Mouse (Mus musculus): ENCODE results near the gene Wdr20. TPM values are rescaled to one million over a fixed set of nuclear protein-coding genes. Genes with fewer than 3 reads are reported as not detected.

Gene Wdr20
- total and polyA plus RNA-seq, 3 experiments, result 17.9 to 26.2 (median 22.8) TPM

DNA sequence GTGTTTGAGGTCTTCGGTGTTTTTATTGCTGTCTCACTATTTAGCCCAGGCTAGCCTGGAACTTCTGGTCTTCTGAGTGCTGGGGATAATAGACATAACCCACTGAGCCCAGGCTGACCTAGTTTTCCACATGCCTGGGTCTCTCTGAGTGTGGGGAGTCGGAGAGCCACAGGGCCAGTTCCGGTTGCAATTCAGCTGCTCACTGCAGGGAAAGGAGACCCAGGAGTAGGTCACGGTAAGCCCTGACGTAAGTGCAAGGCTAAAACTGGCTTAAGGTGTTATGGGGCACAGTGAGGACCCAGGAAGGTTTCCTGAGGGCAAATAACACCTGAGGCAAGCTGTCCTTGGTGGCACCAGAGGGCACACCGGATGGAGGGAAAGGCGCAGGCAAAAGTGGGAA is 30.3 kb upstream of the Wdr20 start:
- Histone ChIP-seq H3K79me2 (replicated peaks; ENCODE audit: control insufficient read depth, extremely low read depth, insufficient read depth, poor library complexity, severe bottlenecking) (no peaks in the 10 kb centered on the region), H3K9me3 (replicated peaks; ENCODE audit: low read length) (no peaks in the 10 kb centered on the region), H3K27me3 (replicated peaks) (no peaks in the 10 kb centered on the region), H3K4me1 (ENCODE audit: control insufficient read depth in 1 of 2, insufficient read depth in 2 of 2) (peaks cover 14 to 34% of the 10 kb centered on the region in 2 experiments), H3K9ac (ENCODE audit: insufficient read depth, low read depth) (no peak overlapping the region), H3K4me2 (ENCODE audit: insufficient read depth, low read depth, poor library complexity, severe bottlenecking) (no peak overlapping the region), H3K27ac (ENCODE audit: insufficient read depth, low read depth) (no peak overlapping the region), H3K4me3 (replicated peaks in 1 of 3; ENCODE audit: low read depth in 2 of 3, low read length in 2 of 3, poor library complexity in 1 of 3) (no peak overlapping the region), H3K36me3 (replicated peaks in 1 of 2; ENCODE audit: control insufficient read depth in 1 of 2, insufficient read depth in 1 of 2, low read length in 1 of 2) (no peaks in the 10 kb centered on the region)
- in situ Hi-C loops (cut with MboI; ENCODE audit: low pct_ligation_motif_present, low pct_unique_long_range_greater_than_20kb, low sequenced_read_pairs) (no loop called here), dilution Hi-C loops (cut with MboI; ENCODE audit: extremely low pct_ligation_motif_present, extremely low pct_unique_long_range_greater_than_20kb, low sequenced_read_pairs) (no loop called here)
- no peak for DNase-seq (ENCODE audit: extremely low read depth)
- no peak for TF ChIP-seq CHD2 (IDR thresholded peaks at IDR 0.05; ENCODE audit: low read length)
- TF ChIP-seq ZKSCAN1 (IDR thresholded peaks at IDR 0.05; ENCODE audit: borderline replicate concordance, low read depth, low read length), result no peak
- TF ChIP-seq MAFK (IDR thresholded peaks at IDR 0.05; ENCODE audit: insufficient replicate concordance, low read length), result no peak
- no peak for TF ChIP-seq MXI1 (IDR thresholded peaks at IDR 0.05; ENCODE audit: low read depth, low read length)
- no peak for TF ChIP-seq ZMIZ1 (IDR thresholded peaks at IDR 0.05; ENCODE audit: low read depth, low read length)
- TF ChIP-seq SMC3 (IDR thresholded peaks at IDR 0.05; ENCODE audit: low read depth, low read length), result no peak
- TF ChIP-seq KAT2A (IDR thresholded peaks at IDR 0.05; ENCODE audit: insufficient replicate concordance, low read length), result no peak
- TF ChIP-seq NRF1 (IDR thresholded peaks at IDR 0.05; ENCODE audit: low read depth, low read length), result no peak
- no peak for TF ChIP-seq CTCF (conservative IDR thresholded peaks at IDR 0.05 in 1 of 2, IDR thresholded peaks at IDR 0.05 in 1 of 2; ENCODE audit: low read depth in 2 of 2, low read length in 2 of 2)
- TF ChIP-seq ELF1 (IDR thresholded peaks at IDR 0.05; ENCODE audit: low read depth, low read length), result no peak

DNA sequence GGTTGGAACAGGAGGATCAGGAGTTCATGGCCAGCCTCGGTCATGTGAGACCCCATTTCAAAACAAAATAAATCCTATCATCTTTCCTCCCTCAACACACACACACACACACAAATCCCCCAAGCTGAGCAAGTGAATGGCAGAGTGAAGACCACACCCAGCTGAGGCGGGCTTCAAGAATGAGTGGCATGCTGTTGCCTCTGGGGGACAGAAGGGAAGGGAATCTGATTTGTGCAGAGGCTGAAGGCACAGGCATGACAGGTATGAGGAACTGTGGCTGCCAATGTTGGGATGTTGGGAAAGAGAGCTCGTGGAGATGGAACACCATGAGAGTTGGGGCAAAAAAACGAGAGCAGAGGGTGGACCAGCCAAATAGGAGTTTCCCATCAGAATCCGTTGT is 26.5 kb upstream of the Wdr20 start:
- TF ChIP-seq EP300 (IDR thresholded peaks at IDR 0.05; ENCODE audit: low read length) (no peak), TBP (conservative IDR thresholded peaks at IDR 0.05; ENCODE audit: low read depth, low read length) (no peak), ZKSCAN1 (IDR thresholded peaks at IDR 0.05; ENCODE audit: borderline replicate concordance, low read depth, low read length) (no peak), HCFC1 (IDR thresholded peaks at IDR 0.05; ENCODE audit: low read depth, low read length) (no peak), NELFE (IDR thresholded peaks at IDR 0.05; ENCODE audit: low read depth, low read length) (no peak), ZMIZ1 (IDR thresholded peaks at IDR 0.05; ENCODE audit: low read depth, low read length) (no peak), BHLHE40 (IDR thresholded peaks at IDR 0.05; ENCODE audit: low read depth, low read length) (no peak), GABPA (IDR thresholded peaks at IDR 0.05; ENCODE audit: insufficient replicate concordance, low read depth, low read length) (no peak), IRF4 (IDR thresholded peaks at IDR 0.05; ENCODE audit: low read depth, low read length) (no peak), PAX5 (IDR thresholded peaks at IDR 0.05; ENCODE audit: low read length) (no peak), MEF2A (IDR thresholded peaks at IDR 0.05; ENCODE audit: borderline replicate concordance, low read depth, low read length) (no peak), POLR2A (IDR thresholded peaks at IDR 0.05; ENCODE audit: low read depth, low read length) (no peak), USF1 (IDR thresholded peaks at IDR 0.05; ENCODE audit: low read depth, low read length) (no peak), ZC3H11A (IDR thresholded peaks at IDR 0.05; ENCODE audit: low read depth, low read length) (no peak), JUND (conservative IDR thresholded peaks at IDR 0.05; ENCODE audit: low read depth, low read length) (no peak), USF2 (conservative IDR thresholded peaks at IDR 0.05; ENCODE audit: low read depth, low read length) (no peak), MAFK (IDR thresholded peaks at IDR 0.05; ENCODE audit: insufficient replicate concordance, low read length) (no peak), MXI1 (IDR thresholded peaks at IDR 0.05; ENCODE audit: low read depth, low read length) (no peak), MAZ (IDR thresholded peaks at IDR 0.05; ENCODE audit: low read depth, low read length) (no peak), CTCF (conservative IDR thresholded peaks at IDR 0.05 in 1 of 2, IDR thresholded peaks at IDR 0.05 in 1 of 2; ENCODE audit: low read depth in 2 of 2, low read length in 2 of 2) (no peak)
- Histone ChIP-seq H3K9me3 (replicated peaks; ENCODE audit: low read length) (peaks cover 7% of the 10 kb centered on the region), H3K4me1 (ENCODE audit: control insufficient read depth in 1 of 2, insufficient read depth in 2 of 2) (peaks cover 2 to 11% of the 10 kb centered on the region in 2 experiments; a peak in 3 of 4 replicates), H3K27me3 (replicated peaks) (no peaks in the 10 kb centered on the region), H3K4me2 (ENCODE audit: insufficient read depth, low read depth, poor library complexity, severe bottlenecking) (no peak overlapping the region), H3K27ac (ENCODE audit: insufficient read depth, low read depth) (no peak overlapping the region), H3K36me3 (replicated peaks in 1 of 2; ENCODE audit: control insufficient read depth in 1 of 2, insufficient read depth in 1 of 2, low read length in 1 of 2) (no peaks in the 10 kb centered on the region), H3K9ac (ENCODE audit: insufficient read depth, low read depth) (no peak overlapping the region), H3K79me2 (replicated peaks; ENCODE audit: control insufficient read depth, extremely low read depth, insufficient read depth, poor library complexity, severe bottlenecking) (no peaks in the 10 kb centered on the region), H3K4me3 (replicated peaks in 1 of 3; ENCODE audit: low read depth in 2 of 3, low read length in 2 of 3, poor library complexity in 1 of 3) (no peak overlapping the region)
- no peak for DNase-seq (ENCODE audit: extremely low read depth)
- dilution Hi-C loops (cut with MboI; ENCODE audit: extremely low pct_ligation_motif_present, extremely low pct_unique_long_range_greater_than_20kb, low sequenced_read_pairs) (no loop called here), in situ Hi-C loops (cut with MboI; ENCODE audit: low pct_ligation_motif_present, low pct_unique_long_range_greater_than_20kb, low sequenced_read_pairs) (no loop called here)

Data from CH12.LX (cell line).